Mouse (Mus musculus) kidney, postnatal 0 days (tissue): ENCODE data around the gene Rorb. TPM values are rescaled to one million over a fixed set of nuclear protein-coding genes. Genes with fewer than 3 reads are reported as not detected.

Source experiments
- ATAC-seq: fragments of 200-750 bp; cut with Nextera tagmentation; replicated peaks from 2 replicates; pipeline ENCODE4 v1.8.0; 2017; ENCODE audit warnings: low read depth, moderate number of reproducible peaks, moderate TSS enrichment, moderate library complexity; ENCODE audit not compliant: low FRiP score
- DNase-seq: peaks from one replicate; pipeline ENCODE4 v3.0.0-alpha.2; 2016; ENCODE audit warnings: low spot score
- H3K27ac ChIP-seq: fragments of 300-500 bp; sonication (generic); 2 replicates; pipeline ENCODE4 v1.5.1; 2014; ENCODE audit warnings: mild to moderate bottlenecking
- H3K27me3 ChIP-seq: fragments of 300-500 bp; sonication (generic); 2 replicates; pipeline ENCODE4 v1.6.1; 2014; ENCODE audit warnings: low read length, mixed read lengths; ENCODE audit not compliant: insufficient read depth
- H3K36me3 ChIP-seq: fragments of 300-500 bp; sonication (generic); 2 replicates; pipeline ENCODE4 v1.6.1; 2014; ENCODE audit warnings: low read length, mixed read lengths; ENCODE audit not compliant: insufficient read depth
- H3K4me1 ChIP-seq: fragments of 300-500 bp; sonication (generic); replicated peaks from 2 replicates; pipeline ENCODE4 v1.6.1; 2014; ENCODE audit warnings: antibody characterized with exemption, low read length, mixed read lengths; ENCODE audit not compliant: insufficient read depth
- H3K4me2 ChIP-seq: fragments of 300-500 bp; sonication (generic); 2 replicates; pipeline ENCODE4 v1.6.1; 2014; ENCODE audit warnings: mild to moderate bottlenecking, low read length, moderate library complexity, mixed read lengths
- H3K4me3 ChIP-seq: fragments of 300-500 bp; sonication (generic); replicated peaks from 2 replicates; pipeline ENCODE4 v1.5.1; 2014; ENCODE audit warnings: low read depth, low read length
- H3K9ac ChIP-seq: fragments of 300-500 bp; sonication (generic); 2 replicates; pipeline ENCODE4 v1.6.1; 2014; ENCODE audit warnings: low read depth, low read length
- H3K9me3 ChIP-seq: fragments of 300-500 bp; sonication (generic); replicated peaks from 2 replicates; pipeline ENCODE4 v1.6.1; 2016; ENCODE audit warnings: low read length, inconsistent platforms, mixed read lengths
- CTCF ChIP-seq: IDR thresholded peaks from 2 replicates; pipeline ENCODE4 v1.5.1; 2016; ENCODE audit warnings: antibody characterized with exemption, low read depth, mild to moderate bottlenecking, moderate library complexity
- WGBS: fragments of 180-500 bp; shearing (Covaris S2); extraction: QIAGEN DNeasy Blood & Tissue Kit; methylation state at CpG from one replicate; pipeline ENCODE4 v1.1.7; 2014; 5-methylcytosine and 5-hydroxymethylcytosine counted together
- polyA plus RNA-seq: library from polyadenylated mRNA; unstranded; fragments of >200 nt; fragmentation: Nextera tagmentation; extraction: Ambion mirVana; gene quantifications from 2 replicates; pipeline ENCODE4 v1.2.1, GENCODE M21; 2015

The Rorb gene
- polyA plus RNA-seq, 1 experiment from 2014 or later: 0.18 TPM

DNA sequence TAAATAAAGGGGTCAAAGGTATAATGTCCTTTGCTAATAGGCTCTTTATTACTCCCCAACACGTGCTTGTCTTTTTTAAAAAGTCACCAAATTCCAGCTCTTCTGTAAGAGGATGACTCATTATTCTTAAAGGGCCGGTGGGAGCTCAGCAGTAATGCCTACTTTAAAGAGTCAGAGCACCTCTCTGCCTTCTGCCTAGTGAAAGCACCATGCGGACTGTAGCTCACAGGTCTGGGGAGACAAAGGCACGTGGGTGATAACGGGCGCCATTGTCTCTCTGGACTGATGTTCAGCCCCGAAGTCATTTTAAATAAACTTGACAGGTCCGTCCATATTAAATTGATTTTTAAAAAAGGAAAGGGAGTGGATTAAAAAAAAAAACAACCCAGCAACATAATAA, 33.1 kb downstream of the Rorb start:
- no peaks in the 10 kb centered on the region for H3K27me3 ChIP-seq
- no peak overlapping the region for H3K4me3 ChIP-seq
- TF ChIP-seq CTCF: no peak
- 73% methylated on average over 8 of the region's 8 CpGs for WGBS
- no peak overlapping the region for H3K4me2 ChIP-seq
- ATAC-seq: no peak
- no peaks in the 10 kb centered on the region for H3K36me3 ChIP-seq
- no peaks in the 10 kb centered on the region for H3K4me1 ChIP-seq
- no peaks in the 10 kb centered on the region for H3K9me3 ChIP-seq
- no peak overlapping the region for H3K9ac ChIP-seq
- DNase-seq: no peak
- H3K27ac ChIP-seq: no peak overlapping the region

DNA sequence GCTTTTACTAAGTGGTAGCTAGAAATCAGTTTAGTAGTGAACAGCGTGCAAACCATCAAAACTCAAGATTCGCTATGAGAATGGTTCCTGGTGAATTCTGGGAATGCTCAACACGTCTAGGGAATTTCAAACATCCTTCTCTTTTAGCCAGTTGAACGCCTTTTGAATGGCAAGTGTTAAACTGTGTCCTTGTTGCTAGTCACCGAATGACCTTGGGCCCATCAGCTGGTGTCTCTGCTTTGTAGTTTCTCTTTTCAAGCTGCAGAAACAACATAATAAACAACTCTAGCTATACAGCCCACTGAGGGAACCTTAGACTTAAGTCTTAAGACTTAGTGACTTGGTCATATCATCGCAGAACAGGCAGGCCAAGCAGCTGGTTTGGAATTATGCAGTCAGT, 36.2 kb downstream of the Rorb start:
- 72% methylated on average over 6 of the region's 6 CpGs for WGBS
- TF ChIP-seq CTCF: no peak
- no peaks in the 10 kb centered on the region for H3K9me3 ChIP-seq
- no peak overlapping the region for H3K4me2 ChIP-seq
- H3K27ac ChIP-seq: no peak overlapping the region
- no peak overlapping the region for H3K9ac ChIP-seq
- no peak for ATAC-seq
- no peak for DNase-seq
- no peaks in the 10 kb centered on the region for H3K36me3 ChIP-seq
- no peaks in the 10 kb centered on the region for H3K4me1 ChIP-seq
- no peak overlapping the region for H3K4me3 ChIP-seq
- no peaks in the 10 kb centered on the region for H3K27me3 ChIP-seq

DNA sequence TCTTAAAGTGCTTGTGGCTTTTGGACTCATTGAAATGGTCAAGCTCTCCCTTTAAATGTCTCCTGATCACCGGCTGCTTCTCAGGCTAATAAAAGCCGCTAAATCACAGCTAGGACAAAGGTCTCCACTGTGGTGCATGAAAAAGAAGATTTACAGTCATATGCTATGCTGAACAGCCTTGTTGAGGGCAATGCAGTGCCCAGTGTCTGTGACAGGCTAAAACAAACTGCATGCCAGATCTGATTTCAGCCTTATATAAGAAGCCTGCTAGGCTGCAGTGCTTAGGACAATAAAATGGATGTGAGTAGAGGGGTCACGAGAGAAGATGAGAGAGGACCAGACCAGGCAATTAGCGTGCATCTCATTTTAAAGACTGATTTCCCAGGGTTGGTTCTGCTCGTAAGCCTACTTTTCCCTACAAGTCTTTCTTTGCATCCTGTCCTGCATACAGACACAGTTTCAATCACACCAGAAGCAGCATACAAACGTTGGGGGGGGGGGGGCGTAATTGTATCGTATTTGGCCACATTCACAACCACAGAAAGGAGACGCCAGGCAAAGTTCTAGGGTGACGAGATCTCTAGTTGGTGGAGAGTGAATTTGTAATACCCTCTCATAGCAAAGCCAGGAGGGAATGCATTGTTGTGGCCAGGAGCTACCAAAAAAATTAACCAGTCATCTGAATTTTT, 52.1 kb downstream of the Rorb start:
- no peaks in the 10 kb centered on the region for H3K36me3 ChIP-seq

DNA sequence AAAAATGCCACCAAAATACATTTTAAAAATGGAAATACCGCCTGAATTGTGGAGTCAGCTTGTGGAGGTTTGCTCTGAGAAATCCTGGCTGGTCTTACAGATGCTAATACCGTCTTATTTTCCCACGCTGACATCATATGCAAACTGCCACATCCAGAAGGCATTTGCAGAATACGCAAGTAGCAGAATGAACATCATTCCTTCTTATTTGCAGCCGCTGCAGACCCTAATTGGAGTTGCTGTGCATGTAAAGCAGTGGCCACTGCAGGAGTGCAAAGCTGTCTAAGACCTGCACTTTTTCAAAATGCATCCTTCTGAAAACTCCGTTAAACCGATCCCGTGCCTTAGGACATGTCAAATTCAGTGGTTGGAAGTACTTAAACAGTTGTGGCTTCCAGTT, 52.8 kb downstream of the Rorb start:
- Histone ChIP-seq H3K27ac (no peak overlapping the region), H3K9ac (no peak overlapping the region), H3K27me3 (no peaks in the 10 kb centered on the region), H3K4me1 (no peaks in the 10 kb centered on the region), H3K9me3 (no peaks in the 10 kb centered on the region), H3K36me3 (no peaks in the 10 kb centered on the region), H3K4me2 (no peak overlapping the region), H3K4me3 (no peak overlapping the region)
- ATAC-seq: no peak
- 77% methylated on average over 8 of the region's 8 CpGs for WGBS
- no peak for DNase-seq
- no peak for TF ChIP-seq CTCF

More for the DNA sequence above, 52.1 kb downstream of the Rorb start:
- Histone ChIP-seq H3K9ac (no peak overlapping the region), H3K4me2 (no peak overlapping the region), H3K9me3 (no peaks in the 10 kb centered on the region), H3K27me3 (no peaks in the 10 kb centered on the region), H3K4me3 (no peak overlapping the region), H3K4me1 (no peaks in the 10 kb centered on the region), H3K27ac (no peak overlapping the region)
- WGBS: 21% methylated on average over 10 of the region's 10 CpGs
- peak; percentile 68 for DNase-seq
- no peak for TF ChIP-seq CTCF
- peak; percentile 36; the same call in 1 of the 2 replicates for ATAC-seq

DNA sequence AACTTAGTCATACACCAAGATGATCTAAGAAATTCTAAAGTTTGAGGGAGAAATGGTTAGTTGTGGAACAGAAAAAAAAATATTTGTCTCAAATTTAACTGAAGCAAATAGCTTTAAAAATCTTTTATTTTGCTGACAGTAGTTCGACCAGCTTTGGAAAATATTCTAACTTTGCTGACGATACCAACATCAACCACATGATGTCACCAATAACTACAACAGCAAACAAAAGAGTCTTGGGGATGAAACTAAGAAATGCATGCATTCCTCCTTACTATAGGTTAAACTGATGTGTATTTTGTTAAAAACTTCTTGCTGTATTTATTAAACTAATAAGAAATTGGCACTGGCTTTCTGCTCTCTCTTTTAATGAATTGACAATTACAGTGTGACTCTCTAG, 67.9 kb downstream of the Rorb start:
- H3K4me3 ChIP-seq: no peak overlapping the region
- peak; percentile 65 for TF ChIP-seq CTCF
- H3K9me3 ChIP-seq: no peaks in the 10 kb centered on the region
- no peak overlapping the region for H3K27ac ChIP-seq
- no peak for ATAC-seq
- H3K4me2 ChIP-seq: no peak overlapping the region
- no peaks in the 10 kb centered on the region for H3K27me3 ChIP-seq
- H3K4me1 ChIP-seq: no peaks in the 10 kb centered on the region
- H3K9ac ChIP-seq: no peak overlapping the region
- DNase-seq: peak; percentile 32
- H3K36me3 ChIP-seq: no peaks in the 10 kb centered on the region
- 25% methylated on average over 2 of the region's 2 CpGs for WGBS

DNA sequence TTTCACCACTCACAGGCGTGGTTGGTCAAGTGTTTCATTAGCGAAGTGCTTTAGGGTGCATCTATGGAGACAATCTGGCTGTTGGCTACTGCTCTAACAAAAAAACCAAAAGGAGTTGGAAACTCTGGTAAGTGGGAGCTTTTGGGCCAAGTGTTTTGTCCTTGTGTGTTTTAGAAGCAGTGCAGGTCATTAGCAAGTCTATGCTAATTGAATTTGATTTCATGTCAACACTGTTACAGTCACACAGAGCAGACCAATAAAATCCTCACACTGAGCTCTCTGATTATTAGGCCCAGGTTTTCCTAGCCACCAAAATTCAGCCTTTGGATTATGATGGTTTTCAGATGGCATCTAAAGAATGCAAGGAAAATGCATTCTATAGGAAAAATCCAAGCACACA, 70.2 kb downstream of the Rorb start:
- Histone ChIP-seq H3K36me3 (no peaks in the 10 kb centered on the region), H3K4me3 (no peak overlapping the region), H3K9me3 (no peaks in the 10 kb centered on the region), H3K4me2 (no peak overlapping the region), H3K9ac (no peak overlapping the region), H3K4me1 (no peaks in the 10 kb centered on the region), H3K27ac (no peak overlapping the region), H3K27me3 (no peaks in the 10 kb centered on the region)
- TF ChIP-seq CTCF: no peak
- WGBS: 26% methylated on average over 2 of the region's 2 CpGs
- ATAC-seq (no peak), DNase-seq (no peak)
